Mouse (Mus musculus) testis, postnatal 14 days (tissue): ENCODE measurements around the gene Ralgapa2.

ENCODE experiments used
- DNase-seq: peaks from one replicate; pipeline ENCODE4 v3.0.0; 2021; ENCODE audit warnings: low spot score

Ralgapa2 gene

GRCm38 (mm10) chr2:146300500-146301020, 211.6 kb downstream of the Ralgapa2 start:
- DNase-seq = no peak

DNA sequence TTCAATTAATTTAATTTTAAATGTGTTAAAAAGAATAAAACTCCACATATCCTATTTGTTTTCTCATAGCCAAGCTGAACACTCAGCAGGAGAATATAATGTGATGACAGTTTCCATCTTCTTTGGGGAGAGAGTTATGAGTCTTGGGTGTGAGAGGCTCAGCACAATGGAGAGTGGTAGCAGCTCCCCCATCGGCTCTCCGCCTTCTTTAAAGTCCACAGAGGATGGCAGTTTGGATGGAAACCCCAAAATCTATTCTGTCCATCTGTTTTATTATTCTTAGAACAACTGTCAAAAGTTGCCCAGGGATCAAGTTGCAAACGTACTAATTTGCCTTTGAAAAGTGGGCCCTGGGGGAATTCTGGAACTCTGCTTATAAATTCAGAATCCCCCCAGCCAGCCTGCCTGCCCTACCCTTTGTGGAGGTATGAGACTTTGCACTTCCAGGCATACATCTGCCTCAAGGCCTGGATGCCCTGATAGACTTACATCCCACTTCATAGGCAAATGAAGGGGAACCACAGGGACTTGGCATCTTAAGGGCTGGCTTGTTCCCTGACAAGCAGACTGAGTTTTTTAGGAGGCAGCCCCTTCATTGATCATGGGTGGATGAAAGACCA, 212.2 kb downstream of the Ralgapa2 start:
- no peak for DNase-seq

DNA sequence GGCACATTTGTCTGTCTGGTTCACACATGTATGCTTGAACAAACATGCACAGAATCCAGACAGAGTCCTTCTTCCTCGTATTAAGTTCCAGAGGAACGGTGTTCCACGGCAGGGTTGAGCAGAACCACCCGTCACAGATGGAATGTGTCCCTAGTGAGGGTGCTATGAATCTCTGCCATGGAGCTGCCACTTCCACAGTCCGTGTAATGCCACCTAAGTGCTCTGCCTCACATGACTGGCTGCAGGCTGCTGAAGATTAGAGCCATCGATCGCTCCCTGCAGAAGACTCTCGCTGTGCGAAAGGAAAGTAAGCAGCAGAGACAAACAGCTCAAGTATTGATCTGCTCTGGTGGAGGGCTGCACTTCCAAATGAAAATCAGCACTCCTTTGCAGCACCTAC, 218.6 kb downstream of the Ralgapa2 start:
- no peak for DNase-seq

- no peak for DNase-seq
Measured at GRCm38 (mm10) chr2:146290871-146291637, 221.1 kb downstream of the Ralgapa2 start.

GRCm38 (mm10) chr2:146290366-146290765, 221.8 kb downstream of the Ralgapa2 start:
- DNase-seq = no peak

- DNase-seq = no peak
Measured at GRCm38 (mm10) chr2:146289394-146289793, 222.8 kb downstream of the Ralgapa2 start.

DNA sequence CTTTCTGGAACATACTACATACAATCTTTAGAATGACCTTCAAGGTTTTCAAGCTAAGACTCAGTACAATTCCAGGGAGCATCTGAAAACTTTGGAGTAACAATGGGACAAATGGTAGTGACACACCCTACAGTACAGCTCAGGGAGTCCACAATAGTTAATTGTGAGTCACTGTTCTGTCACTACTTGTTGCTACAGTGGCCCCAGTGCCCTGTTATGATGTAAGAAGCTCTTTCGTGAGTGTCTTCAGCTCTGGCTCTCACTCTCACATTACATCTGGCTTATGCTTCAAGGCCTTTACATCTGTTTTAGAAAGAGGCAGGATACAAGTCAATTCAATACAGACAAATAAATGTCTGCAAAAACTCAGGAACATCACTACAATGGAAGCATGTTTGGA, 223.8 kb downstream of the Ralgapa2 start:
- DNase-seq = no peak

DNA sequence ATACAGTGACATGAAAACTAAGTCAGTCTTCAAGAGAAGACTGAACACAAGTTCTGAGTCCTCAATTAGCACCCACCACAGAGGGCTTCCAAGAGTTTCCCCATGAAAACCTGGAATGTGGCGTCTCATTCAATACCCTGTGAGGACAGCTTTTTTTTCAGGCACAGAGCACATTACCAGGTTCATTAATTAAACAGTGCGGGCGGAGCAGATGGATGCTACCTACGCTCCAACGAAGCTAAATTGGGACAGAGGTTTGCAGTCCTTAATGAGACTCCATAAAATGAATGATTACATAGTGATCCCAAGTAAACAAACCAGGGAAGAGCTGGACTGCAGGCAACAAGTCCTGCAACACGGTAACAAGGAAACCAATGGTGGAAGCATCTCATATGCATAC, 224.6 kb downstream of the Ralgapa2 start:
- no peak for DNase-seq

DNA sequence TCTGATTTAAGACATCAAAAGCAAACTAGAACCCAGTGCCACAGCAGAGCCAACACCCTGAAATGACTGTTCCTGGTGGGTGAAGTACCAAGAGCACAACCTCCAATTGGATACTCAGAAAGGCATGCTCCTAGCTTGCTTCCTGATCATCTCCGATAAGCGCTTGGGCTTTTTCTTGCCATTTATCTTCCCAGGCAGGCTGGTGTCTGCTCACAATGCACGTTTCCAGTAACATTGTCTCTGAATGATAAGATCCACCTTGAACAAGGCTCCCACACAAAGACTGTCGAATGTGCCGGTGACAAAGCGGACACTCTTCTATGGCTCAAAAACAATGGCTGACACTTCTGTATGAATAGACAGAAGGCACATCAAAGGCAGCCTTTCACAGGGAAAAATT, 230.8 kb downstream of the Ralgapa2 start:
- DNase-seq = no peak

DNA sequence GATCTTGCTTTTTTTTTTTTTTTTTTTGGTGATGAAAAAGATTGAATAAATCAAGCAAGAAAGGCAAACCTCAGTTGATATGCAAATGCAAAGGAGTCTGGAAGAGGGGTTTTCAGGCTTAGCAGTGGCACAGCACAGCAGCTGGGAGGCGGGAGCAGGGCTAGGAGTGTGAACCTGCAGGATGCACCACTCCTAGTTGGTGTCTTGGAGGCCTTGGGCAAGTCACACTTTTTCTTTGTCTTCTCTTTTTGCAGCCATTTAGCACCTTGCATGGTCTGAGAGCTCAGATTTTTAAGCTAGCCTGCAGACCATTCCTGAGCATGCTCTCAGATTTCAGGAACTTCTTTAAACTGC, 231.2 kb downstream of the Ralgapa2 start:
- no peak for DNase-seq

GRCm38 (mm10) chr2:146280221-146280920, 231.8 kb downstream of the Ralgapa2 start:
- DNase-seq = no peak

DNA sequence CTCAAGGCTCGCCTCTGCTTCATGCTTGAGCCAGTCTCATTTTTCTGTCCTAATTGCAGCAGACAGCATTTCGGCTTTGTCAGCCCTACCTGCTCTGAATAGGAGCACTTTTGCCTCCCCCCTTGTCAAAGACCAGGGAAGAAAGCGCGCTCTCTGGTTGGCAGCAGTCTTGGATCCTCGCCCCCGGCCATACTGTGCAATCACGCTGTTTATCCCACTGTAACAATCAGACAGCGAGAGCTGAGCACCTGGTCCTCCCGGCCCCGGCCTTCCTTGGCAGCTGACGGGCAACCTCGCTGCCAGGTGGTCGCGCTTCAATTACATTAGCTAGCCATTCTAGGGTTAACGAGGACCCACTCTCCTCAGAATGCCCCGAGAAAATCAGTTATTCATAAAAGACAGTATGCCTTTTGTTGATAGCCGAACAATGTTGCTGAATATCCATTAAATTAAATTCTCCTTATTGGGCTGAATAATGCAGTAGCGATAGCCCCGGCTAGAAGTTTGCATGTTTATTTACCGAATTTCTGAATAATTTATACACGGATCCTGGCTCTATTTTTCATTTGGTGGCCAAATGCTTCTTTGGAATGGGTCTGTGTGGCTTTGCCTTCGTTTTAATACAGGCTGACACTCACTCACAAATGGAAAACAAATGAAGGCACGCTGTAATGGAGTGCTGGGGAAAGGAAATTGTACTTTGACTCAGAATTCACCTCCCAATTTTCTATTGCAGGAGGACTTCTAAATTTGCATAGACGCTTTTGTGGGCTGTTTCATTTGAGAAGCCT, 232.5 kb downstream of the Ralgapa2 start:
- DNase-seq = no peak

DNA sequence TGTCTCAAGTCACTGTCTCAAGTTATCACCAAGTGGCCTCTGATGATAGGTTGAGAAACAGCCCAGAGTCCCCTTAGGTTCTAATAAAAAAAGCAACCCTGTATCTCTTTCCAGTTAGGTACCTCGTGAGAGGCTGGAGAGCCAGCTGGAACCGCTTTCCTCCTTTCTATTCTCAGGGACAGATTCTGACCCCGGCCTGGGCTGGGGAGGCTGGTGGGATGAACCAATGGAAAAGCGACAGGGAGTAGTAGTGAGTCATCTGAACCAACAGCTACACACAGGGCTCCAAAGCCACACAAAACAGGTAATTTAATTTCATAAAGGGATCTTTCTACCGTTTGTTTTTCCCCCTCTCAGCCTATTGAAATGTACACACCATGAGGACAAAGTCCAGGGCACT, 233.8 kb downstream of the Ralgapa2 start:
- DNase-seq = no peak

GRCm38 (mm10) chr2:146266539-146266938, 245.6 kb downstream of the Ralgapa2 start:
- no peak for DNase-seq

DNA sequence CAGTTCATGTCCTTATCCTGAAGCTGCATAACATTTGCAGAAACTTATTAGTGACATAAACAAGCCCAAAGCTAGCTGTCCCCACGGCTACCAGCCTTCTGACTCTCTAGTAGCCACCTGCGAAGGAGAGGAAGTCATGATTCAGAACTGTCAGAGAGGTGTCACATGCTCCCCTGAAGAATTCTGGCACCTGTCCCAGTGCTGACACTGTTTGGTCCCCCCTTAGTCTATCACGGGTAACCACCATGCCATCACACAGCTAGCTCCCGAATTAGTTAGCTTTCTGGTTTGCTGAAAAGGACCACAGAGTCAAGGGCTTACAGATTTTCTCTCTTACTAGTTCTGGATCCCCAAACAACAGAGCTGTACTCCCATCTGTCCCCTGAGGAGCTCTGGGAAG, 247.1 kb downstream of the Ralgapa2 start:
- DNase-seq = no peak

DNA sequence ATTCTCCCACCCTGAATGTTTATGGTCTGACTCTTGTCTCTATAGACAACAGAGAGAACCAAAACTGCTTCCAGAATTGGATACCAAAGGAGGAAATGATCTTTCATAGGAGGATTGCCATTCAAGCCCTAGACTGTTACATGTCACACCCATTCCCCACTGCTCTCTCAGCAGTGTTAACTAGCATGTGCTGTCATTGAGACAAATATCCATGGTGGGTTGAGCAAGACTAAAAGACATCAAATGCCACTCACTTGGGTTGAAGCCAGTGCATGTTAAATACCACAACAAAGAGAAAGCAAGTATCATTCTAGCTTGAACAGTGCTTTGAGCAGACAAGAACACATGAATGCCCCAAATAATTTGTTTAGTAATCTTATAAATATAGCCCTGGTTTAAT, 249.2 kb downstream of the Ralgapa2 start:
- DNase-seq = no peak

GRCm38 (mm10) chr2:146262215-146262614, 249.9 kb downstream of the Ralgapa2 start:
- no peak for DNase-seq

DNA sequence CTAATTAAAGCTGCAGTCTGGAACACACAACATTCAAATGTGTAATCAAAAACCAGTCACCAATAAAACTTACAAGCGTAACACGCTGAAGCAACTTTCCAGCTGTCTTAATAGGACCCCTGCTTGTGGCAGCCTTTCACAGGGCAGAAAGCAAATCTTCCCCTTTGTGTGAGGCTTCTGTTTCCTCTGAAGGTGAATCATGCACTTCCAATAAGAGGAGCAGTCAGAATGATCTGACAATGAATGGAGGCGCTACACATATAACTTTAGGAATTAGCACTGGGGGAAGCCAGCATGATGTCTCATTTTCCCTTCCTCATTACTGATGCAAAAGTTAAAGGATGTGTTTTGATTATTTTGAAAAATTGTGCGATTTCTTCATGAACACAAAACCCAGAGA, 251.0 kb downstream of the Ralgapa2 start:
- DNase-seq = no peak

- no peak for DNase-seq
Measured at GRCm38 (mm10) chr2:146259787-146260560, 252.2 kb downstream of the Ralgapa2 start.

GRCm38 (mm10) chr2:146258736-146259469, 253.2 kb downstream of the Ralgapa2 start:
- peak; percentile 25 for DNase-seq

DNA sequence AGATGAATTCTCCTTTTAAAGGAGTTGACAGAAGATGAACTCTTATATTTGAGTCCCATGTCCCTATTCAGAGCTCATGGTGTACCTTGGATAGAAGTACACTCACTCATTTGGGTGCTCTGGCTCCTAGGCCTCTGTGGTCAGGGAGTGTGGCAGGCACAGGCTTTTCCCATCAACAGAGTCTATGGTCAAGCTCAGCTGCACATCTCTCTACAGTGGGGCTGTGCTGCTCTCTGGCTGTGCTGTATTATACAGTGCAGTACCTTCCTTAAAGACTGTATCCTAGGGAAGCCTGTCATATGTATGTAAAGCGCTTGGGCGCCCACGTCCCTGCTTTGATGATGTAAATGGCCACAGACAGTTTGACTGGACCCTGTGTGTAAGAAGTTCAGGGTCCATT, 254.5 kb downstream of the Ralgapa2 start:
- no peak for DNase-seq
